Mouse (Mus musculus) liver, embryonic 14.5 days (tissue): ENCODE data around the gene Atp8a2.

ENCODE experiments used
- CTCF ChIP-seq: IDR thresholded peaks from 2 replicates; pipeline ENCODE4 v1.5.1; 2016; ENCODE audit warnings: antibody characterized with exemption, low read depth, control low read depth
- EP300 ChIP-seq: IDR thresholded peaks from 2 replicates; pipeline ENCODE4 v1.6.1; 2016; ENCODE audit warnings: antibody characterized with exemption, low read depth

DNA sequence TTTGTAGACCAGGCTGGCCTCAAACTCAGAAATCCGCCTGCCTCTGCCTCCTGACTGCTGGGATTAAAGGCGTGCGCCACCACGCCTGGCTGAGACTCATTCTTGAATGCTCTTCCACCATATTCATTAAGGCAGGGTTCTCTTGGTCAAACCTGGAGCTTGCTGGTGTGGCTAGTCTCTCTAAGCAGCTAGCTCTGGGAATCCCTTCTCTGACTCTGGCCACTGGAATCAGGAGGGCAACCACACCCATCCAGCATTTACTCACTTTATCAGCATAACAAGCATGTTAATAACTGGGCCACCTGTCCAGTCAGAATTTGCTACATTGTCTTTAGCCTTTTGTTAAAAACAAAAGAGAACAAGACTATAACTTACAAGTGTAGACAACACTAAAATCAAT, 20.6 kb upstream of the Atp8a2 start:
- no peak for TF ChIP-seq CTCF
- TF ChIP-seq EP300 = no peak
